Mouse (Mus musculus) liver (tissue): ENCODE measurements at regions not wholly inside any gene's neighbourhood (a gene's known extent, or its start where the extent isn't known, plus 50 kb on each side); places are given as distances from the start of the nearest gene placed in this dataset.
"Not testable (repeated sequence)": the region's sequence is repeated elsewhere in the genome, so short reads cannot be mapped to it uniquely, and the experiment has no call there.

Source experiments
- DNase-seq: peaks from one replicate; pipeline ENCODE4 v3.0.0-alpha.2; 2020; ENCODE audit warnings: mixed read lengths

DNA sequence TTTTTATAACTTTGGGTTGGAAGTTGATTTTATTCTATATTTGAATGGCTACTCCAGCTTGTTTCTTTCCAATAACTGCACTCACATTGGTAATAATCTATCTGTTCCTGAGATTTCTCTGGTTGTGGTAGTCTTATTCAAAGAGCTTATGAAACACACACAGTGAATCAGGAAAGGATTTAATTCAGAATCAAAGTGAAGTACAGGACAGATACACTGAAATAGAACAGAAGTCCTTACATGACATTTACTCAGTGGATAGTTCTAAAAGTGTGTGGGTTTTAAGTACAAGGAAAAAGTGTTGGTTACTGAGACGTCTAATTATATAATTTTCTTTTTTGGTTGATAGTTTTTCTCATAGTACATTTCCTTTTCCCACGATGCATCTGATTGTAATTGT is 859.7 kb downstream of the Rpia start:
- no peak for DNase-seq

GRCm38 (mm10) chr6:69914781-69915180 is 877.3 kb downstream of the Rpia start:
- no peak for DNase-seq

DNA sequence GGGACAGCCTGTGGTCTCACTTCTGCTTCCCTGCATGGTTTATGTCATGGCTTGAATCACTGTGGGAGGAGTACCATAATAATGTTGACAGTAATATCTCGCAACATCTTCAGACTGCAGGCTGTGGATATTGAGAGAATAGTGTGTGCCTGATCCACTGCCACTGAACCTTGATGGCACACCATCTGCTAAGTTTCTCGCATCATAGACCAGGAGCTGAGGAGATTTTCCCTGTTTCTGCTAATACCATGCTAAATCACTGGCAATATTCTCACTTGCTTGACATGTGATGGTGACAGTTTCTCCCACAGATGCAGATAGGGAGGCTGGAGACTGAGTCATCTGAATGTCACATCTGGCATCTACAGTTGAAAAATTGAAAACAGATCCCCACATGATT is 912.7 kb downstream of the Rpia start:
- no peak for DNase-seq

DNA sequence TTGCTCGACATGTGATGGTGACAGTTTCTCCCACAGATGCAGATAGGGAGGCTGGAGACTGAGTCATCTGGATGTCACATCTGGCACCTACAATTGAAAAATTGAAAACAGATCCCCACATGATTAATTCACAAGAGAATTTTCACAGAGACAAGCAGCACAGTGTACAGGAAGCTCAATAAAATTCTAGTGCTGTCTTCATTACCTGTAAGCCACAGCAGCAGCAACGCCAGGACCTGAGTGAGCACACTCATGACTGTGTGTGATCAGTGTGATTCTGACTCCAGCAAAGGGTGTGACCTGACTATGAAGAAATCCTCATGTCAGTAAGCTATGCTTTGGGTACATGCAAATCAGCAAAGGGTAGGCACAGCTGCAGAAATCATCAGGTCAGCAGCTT is 933.4 kb downstream of the Rpia start:
- DNase-seq: not testable (repeated sequence)

- not testable (repeated sequence) for DNase-seq
Measured at GRCm38 (mm10) chr6:69828640-69829039, 963.4 kb downstream of the Rpia start.

DNA sequence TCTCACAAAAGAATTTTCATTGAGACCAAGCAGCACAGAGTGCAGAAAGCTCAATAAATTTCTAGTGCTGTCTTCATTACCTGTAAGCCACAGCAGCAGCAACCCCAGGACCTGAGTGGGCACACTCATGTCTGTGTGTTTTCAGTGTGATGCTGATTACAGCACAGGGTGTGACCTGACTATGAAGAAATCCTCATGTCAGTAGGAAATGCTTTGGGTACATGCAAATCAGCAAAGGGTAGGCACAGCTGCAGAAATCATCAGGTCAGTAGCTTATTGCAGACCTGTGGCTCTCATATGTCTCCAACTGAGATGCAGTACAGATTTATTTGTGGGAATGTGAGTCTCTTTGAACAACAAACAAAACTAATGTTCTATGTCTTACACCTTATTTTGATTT is 977.1 kb downstream of the Rpia start:
- not testable (repeated sequence) for DNase-seq

DNA sequence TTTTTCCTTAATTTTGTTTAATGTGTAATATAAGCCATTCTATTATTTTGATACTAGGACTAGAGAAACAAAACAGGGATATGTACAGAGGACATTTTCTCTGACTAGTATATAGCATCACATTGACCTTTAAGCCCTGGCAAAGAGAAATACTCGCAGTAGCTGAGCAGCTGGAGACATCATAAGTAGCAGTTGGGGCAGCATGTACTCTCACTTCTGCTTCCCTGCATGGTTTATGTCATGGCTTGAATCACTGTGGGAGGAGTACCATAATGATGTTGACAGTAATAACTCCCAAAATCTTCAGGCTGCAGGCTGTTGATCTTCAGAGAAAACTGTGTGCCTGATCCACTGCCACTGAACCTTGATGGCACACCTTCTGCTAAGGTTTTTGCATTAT is 977.7 kb downstream of the Rpia start:
- DNase-seq: not testable (repeated sequence)

GRCm38 (mm10) chr6:69780330-69780729 is 1011.7 kb downstream of the Rpia start:
- not testable (repeated sequence) for DNase-seq

DNA sequence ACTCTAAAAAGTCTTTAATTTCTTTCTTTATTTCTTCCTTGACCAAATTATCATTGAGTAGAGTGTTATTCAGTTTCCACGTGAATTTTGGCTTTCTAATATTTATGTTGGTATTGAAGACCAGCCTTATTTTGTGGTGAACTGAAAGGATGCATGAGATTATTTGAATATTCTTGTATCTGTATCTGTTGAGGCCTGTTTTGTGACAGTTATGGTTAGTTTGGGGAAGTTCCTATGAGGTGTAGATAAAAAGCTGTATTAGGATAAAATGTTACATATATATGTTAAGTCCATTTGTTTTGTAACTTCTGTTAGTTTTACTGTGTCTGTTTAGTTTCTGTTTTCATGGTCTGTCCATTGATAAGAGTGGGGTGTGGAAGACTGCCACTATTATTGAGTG is 1014.7 kb downstream of the Rpia start:
- not testable (repeated sequence) for DNase-seq

DNA sequence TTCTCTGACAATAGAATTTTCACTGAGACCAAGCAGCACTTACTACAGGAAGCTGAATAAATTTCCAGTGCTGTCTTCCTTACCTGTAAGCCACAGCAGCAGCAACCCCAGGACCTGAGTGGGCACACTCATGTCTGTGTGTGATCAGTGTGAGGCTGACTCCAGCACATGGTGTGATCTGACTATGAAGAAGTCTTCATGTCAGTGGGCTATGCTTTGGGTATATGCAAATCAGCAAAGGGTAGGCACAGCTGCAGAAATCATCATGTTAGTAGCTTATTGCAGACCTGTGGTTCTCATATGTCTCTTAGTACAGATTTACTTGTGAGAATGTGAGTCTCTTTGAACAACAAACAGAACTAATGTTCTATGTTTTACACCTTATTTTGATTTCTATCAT is 1027.2 kb downstream of the Rpia start:
- no peak for DNase-seq

GRCm38 (mm10) chr6:69758618-69759017 is 1033.4 kb downstream of the Rpia start:
- peak; percentile 5 for DNase-seq

DNA sequence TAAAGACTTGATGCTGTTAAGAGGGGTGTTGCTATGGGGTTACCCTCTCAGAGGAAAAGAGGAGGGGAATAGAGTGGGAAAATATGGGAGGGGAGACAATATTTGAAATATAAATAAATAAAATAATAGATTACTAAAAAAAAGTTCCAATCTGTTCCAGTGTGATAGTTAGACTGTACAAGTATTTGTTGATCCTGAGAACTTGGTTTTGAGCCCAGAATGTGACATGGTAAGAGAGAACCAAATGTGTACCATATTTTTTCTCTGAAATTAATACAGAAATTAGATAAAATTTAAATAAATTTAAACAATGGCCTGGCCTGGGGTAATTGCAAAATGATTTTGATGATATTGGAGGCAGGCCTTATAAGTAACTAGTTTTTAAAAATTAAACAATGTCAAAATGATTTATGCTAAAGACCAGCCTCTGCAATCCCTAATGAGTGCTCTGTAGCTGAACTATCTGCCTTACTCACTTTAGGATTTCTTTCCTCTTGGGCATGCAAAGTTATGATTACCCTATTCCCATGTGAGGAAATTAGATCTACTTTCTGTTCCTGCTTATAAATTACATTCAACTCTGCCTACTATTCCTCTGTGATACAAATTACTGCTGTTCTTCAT is 1052.9 kb downstream of the Rpia start:
- DNase-seq: no peak

- DNase-seq: not testable (repeated sequence)
Measured at GRCm38 (mm10) chr6:69732866-69733265, 1059.2 kb downstream of the Rpia start.

DNA sequence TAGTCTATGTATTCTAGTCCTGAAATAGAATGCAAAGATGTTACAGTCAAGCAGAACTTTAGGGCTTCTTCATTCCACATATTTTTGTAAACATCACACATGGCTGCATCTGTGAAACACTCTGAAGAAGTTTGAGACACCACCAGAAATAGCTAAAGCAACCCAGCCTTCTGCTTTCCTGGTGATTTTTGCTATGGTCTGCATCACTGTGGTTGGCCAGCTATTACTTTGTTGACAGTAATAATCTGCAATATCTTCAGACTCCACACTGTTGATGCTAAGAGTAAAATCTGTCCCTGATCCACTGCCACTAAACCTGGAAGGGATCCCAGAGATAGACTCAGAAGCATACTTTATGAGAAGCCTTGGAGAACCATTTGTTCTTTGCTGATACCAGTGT is 1065.7 kb downstream of the Rpia start:
- DNase-seq: no peak

- not testable (repeated sequence) for DNase-seq
Measured at GRCm38 (mm10) chr6:69702813-69703212, 1089.2 kb downstream of the Rpia start.

DNA sequence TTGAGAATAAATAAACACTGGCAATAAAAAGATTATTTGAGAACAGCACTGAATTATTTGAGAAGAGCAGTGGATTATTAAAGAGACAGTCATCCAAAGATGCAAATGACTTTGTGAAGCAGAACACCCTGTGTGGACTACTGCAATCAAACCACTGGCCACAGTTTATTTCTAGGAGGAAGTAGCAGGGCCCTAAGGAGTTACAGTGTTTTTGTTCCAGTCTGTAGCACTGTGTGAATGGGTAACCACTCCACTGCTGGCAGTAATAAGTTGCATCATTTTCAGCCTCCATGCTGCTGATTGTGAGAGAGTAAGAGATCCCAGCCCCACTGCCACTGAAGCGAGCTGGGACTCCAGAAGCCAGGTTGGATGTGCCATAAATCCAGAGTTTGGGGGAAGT is 1110.9 kb downstream of the Rpia start:
- no peak for DNase-seq

DNA sequence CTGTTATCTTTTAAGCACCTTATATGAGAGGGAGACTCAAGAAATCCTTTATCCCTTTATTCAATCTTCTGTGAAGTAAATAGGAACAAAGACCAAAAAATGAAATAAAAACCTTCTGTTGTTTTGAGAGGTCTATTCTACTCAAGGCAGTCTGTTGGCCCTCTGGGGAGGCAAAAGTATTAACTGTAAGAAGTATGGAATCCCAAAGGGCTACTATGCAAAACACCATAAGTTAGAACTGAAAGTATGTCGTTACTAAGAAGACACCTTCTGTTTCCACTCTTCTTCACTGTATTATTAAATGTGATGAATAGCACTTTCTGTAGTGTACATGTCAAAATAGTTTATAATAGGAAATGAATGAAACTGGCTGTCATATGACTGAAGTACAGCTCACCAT is 1129.6 kb downstream of the Rpia start:
- DNase-seq: not testable (repeated sequence)
